Mouse (Mus musculus) urinary bladder, adult 18-20 months (tissue): ENCODE measurements around the gene Baiap2.

ENCODE experiments used
- DNase-seq, 2 experiments: peaks; one replicate each; pipeline ENCODE4 v3.0.0; 2022; ENCODE audit warnings: low spot score in 2 of 2, mixed read lengths in 2 of 2

The Baiap2 gene

DNA sequence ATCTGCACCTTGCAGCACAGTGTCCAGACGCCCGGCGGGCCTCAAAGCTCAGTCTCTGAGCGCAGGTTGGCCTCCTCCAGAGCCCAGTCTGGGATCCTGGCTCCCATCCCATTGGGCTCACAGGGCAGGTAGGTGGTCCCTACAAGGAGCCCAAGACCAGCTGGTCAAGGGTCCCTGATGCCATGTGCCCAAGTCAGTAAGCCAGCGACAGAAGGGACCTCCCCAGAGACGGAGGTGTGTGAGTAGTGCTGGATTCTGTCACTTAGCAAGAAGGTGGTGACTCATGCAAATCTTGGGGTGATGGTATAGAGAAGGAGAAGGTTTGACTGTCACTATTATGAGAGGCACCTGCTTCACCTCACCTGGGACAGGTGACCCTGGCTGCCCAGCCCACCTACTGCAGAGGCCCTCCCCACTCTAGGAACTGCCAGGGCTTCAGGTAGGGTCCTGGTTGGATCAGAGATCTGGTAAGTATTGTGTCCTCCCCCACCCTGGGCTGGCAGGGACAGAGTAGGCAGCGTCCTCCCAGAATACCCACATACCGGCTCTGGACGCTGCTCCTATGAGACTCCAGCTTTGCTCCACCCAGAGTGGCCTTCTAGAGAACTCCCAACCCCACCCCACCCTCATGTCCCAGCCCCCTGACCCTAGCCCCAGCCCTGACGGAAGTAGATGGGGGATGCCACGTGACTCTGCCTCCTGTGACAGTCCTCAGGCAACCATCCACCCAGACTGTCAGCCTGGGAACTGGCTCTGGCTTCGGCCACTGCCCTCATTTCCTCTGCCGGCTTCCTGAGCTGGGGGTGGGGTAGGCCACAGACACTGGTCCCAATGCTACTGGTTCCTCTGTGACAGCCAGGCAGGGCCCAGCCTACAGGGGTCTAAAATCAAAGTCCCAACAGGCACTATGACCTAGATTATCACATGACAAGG is 98.9 kb downstream of the Baiap2 start:
- no peak for DNase-seq

DNA sequence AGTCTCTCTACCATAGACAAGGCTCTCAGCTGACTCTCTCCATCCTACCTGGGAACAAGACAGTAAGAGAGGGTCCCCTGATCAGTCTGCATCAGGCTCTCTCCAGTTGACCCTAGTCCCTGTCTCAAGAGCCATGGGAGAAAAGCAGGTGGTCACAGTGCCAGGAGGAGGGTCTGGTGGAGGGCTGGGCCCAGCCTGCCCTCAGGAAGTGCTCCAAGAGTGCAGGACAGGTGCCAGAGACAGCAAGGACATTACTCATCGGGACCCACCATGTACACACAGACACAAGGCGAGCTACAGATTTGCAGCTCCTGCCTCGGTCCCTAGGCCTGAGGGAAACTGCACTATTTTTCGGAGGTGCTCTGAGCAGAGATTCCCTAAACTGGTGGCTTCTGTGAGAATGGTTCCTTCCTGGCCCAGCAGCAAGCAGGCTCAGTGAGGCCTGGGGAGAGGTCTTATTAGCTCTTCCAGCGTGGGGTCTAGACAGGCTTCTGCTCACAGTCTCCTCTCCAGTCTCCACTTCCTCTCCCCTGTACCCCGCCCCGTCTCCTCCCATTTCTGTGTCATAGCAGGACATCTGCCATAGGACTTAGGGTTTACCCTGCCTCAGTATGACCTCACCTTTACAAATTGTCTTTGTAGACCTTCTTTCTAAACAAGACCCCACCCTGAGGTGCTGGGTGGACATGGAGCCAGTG is 99.7 kb downstream of the Baiap2 start:
- DNase-seq: no peak

- DNase-seq: no peak
Measured at GRCm38 (mm10) chr11:120045341-120045740, 102.8 kb downstream of the Baiap2 start.

DNA sequence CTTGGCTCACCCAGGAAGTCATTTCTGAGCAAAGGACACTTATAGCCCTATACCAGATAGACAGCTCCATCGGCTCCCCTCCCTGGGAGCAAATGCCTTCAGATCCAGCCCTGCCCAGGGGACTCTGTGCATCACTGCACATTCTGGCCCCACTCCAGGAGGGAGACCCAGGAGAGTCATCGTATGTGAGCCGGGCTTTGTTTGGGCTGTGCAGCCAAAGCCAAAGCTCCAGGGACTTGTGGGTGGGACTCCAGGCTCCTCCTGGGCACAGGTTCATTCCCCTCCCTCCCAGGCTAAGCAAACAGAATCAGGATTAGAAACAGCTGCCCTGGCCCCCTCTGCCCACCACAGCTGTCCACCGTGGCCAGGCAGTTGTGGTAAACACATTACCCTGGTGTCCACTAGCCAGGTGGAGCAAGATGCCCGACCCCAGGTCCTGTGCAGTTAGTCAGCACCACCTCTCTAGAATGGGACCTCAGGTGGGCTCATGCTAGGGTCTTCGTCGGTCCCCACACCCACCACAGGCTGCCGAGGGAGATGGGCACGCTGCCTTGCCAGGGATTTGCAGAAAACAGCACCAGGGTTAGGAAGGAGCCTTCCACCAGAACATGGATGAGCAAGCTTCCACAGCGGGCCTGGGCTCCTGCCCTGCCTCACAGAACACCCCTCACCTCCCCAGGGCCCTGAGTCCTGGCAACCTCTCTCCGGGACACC is 103.4 kb downstream of the Baiap2 start:
- no peak for DNase-seq

DNA sequence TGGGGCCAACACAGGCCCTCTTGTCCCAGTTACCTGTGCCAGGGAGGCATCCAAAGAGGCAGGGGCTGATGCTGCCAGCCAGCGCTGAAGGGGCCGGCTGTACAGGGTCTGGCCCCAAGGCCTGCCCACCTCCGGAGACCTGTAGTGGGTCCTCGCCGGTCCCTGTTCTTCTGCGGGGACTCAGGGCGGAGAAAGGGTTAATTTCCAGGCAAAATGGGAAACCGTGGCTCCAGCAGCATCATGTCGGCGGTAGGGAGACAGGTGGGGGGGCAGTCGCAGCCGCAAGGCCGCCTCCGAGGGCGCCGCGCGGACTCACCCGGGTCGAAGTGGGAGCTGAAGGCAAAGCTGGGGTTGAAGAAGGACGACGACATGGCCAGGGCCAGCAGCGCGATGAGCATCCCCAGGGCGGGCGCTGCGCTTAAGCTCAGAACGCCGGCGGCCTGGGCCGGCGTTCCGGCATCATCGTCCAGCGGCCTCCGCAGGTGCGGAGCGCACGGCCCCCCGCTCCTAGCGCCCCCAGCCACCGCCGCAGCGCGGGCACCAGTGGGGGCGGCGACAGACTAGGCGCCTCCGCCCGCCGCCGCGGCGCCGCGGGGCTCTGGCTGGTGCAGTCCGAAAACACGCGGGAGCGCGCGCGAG is 104.1 kb downstream of the Baiap2 start, which contains the start of gene Aatk:
Aatk (minus strand) TSS at position 615 of the 639 bp plus-strand sequence.
- DNase-seq: no peak

GRCm38 (mm10) chr11:120047531-120048251 is 105.1 kb downstream of the Baiap2 start:
- no peak for DNase-seq

DNA sequence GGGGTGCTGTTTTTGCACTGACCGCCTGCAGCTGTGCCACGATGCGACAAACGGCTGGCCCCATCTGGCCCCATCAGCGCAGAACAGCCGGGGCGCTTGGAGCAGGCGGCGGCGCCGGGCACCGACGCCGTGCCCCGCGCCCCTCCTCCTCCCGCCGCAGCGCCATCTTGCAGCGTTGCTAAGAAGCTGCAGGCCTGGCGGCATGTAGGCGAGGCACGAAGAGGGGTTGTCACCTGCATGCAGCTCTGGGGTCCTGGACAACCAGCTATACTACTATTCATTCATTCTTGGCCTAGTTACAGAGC is 105.6 kb downstream of the Baiap2 start:
- DNase-seq: no peak

DNA sequence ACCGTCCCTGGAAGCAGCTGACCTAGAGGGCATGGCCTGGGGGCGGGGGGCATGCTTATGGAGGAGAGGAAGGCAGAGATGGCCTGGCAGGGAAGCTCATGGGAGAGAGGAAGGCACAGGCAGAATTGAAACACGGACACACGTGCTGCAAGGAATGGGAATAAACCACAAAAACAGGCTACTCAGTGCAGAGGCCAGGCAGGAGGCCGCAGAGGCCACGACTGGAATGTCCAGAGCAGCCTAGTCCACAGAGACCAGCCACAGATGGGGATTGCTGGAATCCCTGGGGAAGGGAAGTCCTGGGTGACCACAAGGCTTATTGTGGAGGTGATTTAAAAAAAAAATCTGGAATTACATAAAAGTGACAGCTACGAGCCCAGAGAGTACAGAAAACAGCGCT is 106.5 kb downstream of the Baiap2 start:
- no peak for DNase-seq

DNA sequence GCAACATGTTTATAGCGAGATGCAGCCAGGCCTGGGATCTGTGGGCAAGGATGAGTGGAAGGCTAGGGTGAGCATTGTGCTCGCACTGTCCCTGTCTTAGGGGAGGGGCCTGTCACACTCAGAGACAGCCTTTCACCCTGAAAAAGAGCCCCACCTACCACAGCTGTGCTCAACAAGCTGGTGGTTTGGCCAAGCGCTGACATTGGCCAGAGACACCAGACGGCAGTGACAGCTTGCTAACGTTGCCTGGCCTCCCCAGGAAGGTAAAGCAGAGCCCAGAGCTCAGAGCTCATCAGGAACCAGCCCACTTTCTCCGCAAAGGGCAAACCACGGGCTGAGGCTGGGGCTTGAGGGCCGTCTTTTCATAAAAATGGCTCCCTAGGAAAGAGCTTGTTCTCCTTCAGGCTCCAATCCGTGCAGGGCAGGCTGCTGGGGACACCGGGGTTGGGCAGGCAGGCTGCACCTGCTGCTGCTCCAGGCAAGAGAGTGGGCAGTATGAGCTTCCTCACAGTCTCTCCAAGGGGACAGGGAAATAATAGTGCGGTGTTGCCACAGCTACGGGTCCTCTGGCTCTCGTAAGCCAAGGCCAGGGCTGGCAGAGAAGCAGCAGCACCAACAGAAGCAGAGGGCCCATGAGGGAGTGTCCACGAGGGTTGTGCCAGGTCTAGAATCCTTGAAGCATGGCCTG is 108.7 kb downstream of the Baiap2 start:
- no peak for DNase-seq

DNA sequence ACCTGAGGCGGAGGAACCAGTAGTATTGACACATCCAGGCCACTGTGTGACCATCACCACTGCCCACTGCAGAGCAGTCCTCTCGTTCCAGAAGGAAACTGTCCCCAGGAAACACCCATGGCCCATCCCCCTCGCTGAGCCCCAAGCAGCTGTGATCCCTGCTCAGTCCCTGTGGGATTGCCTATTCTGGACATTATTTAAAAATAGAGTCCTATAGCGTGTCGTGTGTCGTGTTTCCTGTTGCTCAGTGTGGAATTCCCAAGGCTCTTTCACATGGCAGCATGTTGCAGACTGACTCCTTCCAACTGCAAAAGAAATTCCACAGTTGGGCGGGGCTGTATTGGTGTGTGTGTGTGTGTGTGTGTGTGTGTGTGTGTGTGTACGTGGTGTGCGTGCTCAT is 109.7 kb downstream of the Baiap2 start:
- DNase-seq: no peak

DNA sequence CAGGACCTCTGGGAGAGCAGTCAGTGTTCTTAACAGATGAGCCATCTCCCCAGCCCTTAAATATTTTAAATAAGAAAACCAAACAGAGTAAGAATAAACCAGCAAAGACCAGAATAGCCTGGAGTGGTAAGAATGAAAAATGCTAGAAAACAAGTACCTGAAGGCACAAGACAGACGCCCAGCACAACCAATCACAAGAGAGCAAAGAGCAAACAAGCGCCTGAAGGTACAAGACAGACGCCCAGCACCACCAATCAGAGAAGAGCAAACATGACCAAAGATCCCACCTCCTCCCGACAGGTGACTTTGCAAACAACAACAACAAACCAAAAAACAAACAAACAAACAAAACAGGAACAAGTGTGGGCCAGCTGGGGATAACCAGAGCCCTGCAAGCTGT is 111.3 kb downstream of the Baiap2 start:
- no peak for DNase-seq

GRCm38 (mm10) chr11:120055953-120056732 is 113.6 kb downstream of the Baiap2 start:
- no peak for DNase-seq
